ENCODE assay signal across 12 mouse cellular contexts in genomic region chr3:85814241-85814640, GRCm38 (mm10). TPM values are rescaled to one million over a fixed set of nuclear protein-coding genes. Genes with fewer than 3 reads are reported as not detected.
DNase-seq lines count a peak whose midpoint lies in the region; ATAC-seq and TF ChIP-seq lines count a peak whose summit lies in the region.
"Had no signal": no experiment of that assay in that cellular context is flagged by ENCODE, and none has a peak within 500 bp of the region (broad histone marks: within the 10 kb centered on the region; RNA-seq: fewer than 3 reads in every experiment).

No protein-coding gene starts in this region.

- no peaks in the 10 kb centered on the region for H3K27me3 ChIP-seq in Patski
- no peaks in the 10 kb centered on the region for H3K27me3 ChIP-seq in forebrain, embryonic 15.5 days
- H3K27me3 ChIP-seq: heart, embryonic 13.5 days; limb, embryonic 15.5 days; neural tube, embryonic 13.5 days had no signal

- H3K4me2 ChIP-seq in forebrain, embryonic 15.5 days (replicated peaks), result no peak overlapping the region
- H3K4me2 ChIP-seq: heart, embryonic 13.5 days; limb, embryonic 15.5 days; neural tube, embryonic 13.5 days had no signal

- H3K9me3 ChIP-seq in forebrain, embryonic 15.5 days, result no peaks in the 10 kb centered on the region
- H3K9me3 ChIP-seq: heart, embryonic 13.5 days; limb, embryonic 15.5 days; neural tube, embryonic 13.5 days had no signal

- no peak for TF ChIP-seq CTCF in Patski (IDR thresholded peaks at IDR 0.05)

- 77% methylated on average over 7 of the region's 7 CpGs for WGBS in forebrain, embryonic 15.5 days

- no peak overlapping the region for H3K9ac ChIP-seq in forebrain, embryonic 15.5 days (replicated peaks)
- H3K9ac ChIP-seq: heart, embryonic 13.5 days; limb, embryonic 15.5 days; neural tube, embryonic 13.5 days had no signal

- H3K27ac ChIP-seq in forebrain, embryonic 15.5 days (replicated peaks), result no peak overlapping the region
- H3K27ac ChIP-seq: heart, embryonic 13.5 days; limb, embryonic 15.5 days; neural tube, embryonic 13.5 days had no signal

- POLR2A ChIA-PET in Patski (lab: Charles Lee), result interaction anchor here (1.2 kb wide), 1 partner anchor 73 kb away, joined by 3 read pairs; the partner anchor contains the start of genes Glt28d2 and Gm37240

- peak; percentile 16 for DNase-seq in kidney, adult 18-20 months
- no peak for DNase-seq in kidney, adult 11 months
- no peak for DNase-seq in Patski (ENCODE audit: low read depth, low spot score)
- DNase-seq in frontal cortex, postnatal 14 days (ENCODE audit: low spot score in 2 of 2), result peak; percentile 19 to 30
- peak; percentile 57 for DNase-seq in lung, postnatal 10 days
- DNase-seq in embryo, embryonic 10 days (ENCODE audit: low spot score), result no peak
- no peak for DNase-seq in spleen, postnatal 4 days (ENCODE audit: low spot score in 2 of 2)
- DNase-seq: thymus, adult 2 months had no signal

- in situ Hi-C loops in Patski (cut with MboI; ENCODE audit: low pct_unique_long_range_greater_than_20kb), result no loop called here

- ATAC-seq in Patski, result peak; percentile 92
- ATAC-seq in forebrain, embryonic 15.5 days (replicated peaks), result no peak

- no peaks in the 10 kb centered on the region for H3K36me3 ChIP-seq in forebrain, embryonic 15.5 days
- H3K36me3 ChIP-seq: heart, embryonic 13.5 days; limb, embryonic 15.5 days; neural tube, embryonic 13.5 days had no signal

- no peak overlapping the region for H3K4me3 ChIP-seq in forebrain, embryonic 15.5 days
- H3K4me3 ChIP-seq: heart, embryonic 13.5 days; limb, embryonic 15.5 days; neural tube, embryonic 13.5 days had no signal

- CTCF ChIA-PET in Patski (lab: Charles Lee), result interaction anchor here (1.4 kb wide), 1 partner anchor 14 kb away, joined by 3 read pairs; no protein-coding TSS in a partner anchor

- H3K4me1 ChIP-seq in forebrain, embryonic 15.5 days, result no peaks in the 10 kb centered on the region
- H3K4me1 ChIP-seq: limb, embryonic 15.5 days; neural tube, embryonic 13.5 days had no signal

RNA-seq across cellular contexts. Expression of gene Fam160a1, which starts 2.9 kb away (rescaled TPM):
- 22.4 TPM for polyA plus RNA-seq in Patski (2021)
- 1.0 and 1.5 TPM in 2 replicates for polyA plus RNA-seq in forebrain, embryonic 15.5 days (2015; fragmentation: Nextera tagmentation; extraction: Ambion mirVana)

Comparison
In these comparisons a context has a peak if more than half of its experiments do, and no peak if none do; other contexts are left out.
1. DNase-seq: peak in kidney, adult 18-20 months (single experiment), frontal cortex, postnatal 14 days (2 of 2) and lung, postnatal 10 days (single experiment); none in kidney, adult 11 months (single experiment), Patski (single experiment), embryo, embryonic 10 days (single experiment) and spleen, postnatal 4 days (0 of 2).